Mouse (Mus musculus) stomach, postnatal 0 days (tissue): ENCODE data around the gene Zmym4.
"Not testable (repeated sequence)": the region's sequence is repeated elsewhere in the genome, so short reads cannot be mapped to it uniquely, and the experiment has no call there.

Source experiments
- CTCF ChIP-seq: IDR thresholded peaks from 2 replicates; pipeline ENCODE4 v1.5.1; 2016; ENCODE audit warnings: antibody characterized with exemption, low read depth, mild to moderate bottlenecking, moderate library complexity
- EP300 ChIP-seq: optimal IDR thresholded peaks from 2 replicates; pipeline ENCODE3; 2016; ENCODE audit warnings: antibody characterized with exemption

DNA sequence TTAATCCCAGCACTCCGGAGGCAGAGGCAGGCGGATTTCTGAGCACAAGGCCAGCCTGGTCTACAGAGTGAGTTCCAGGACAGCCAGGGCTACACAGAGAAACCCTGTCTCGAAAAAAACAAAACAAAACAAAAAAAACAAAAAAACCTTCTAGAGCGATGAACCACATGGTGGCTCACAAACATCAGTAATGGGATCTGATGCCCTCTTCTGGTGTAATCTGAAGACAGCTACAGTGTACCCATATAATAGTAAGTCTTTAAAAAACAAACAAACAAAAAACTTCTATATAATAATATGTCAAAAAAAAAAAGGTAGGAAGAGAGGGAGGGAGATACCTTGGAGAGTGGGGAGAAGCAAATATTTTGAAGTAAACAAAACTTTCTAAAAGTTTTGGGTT, 17.1 kb downstream of the Zmym4 start:
- TF ChIP-seq CTCF: peak; percentile 12; the same call in 1 of the 2 replicates
- TF ChIP-seq EP300: not testable (repeated sequence)
